10 mouse cellular contexts compared by ENCODE assay signal in the genomic region with DNA sequence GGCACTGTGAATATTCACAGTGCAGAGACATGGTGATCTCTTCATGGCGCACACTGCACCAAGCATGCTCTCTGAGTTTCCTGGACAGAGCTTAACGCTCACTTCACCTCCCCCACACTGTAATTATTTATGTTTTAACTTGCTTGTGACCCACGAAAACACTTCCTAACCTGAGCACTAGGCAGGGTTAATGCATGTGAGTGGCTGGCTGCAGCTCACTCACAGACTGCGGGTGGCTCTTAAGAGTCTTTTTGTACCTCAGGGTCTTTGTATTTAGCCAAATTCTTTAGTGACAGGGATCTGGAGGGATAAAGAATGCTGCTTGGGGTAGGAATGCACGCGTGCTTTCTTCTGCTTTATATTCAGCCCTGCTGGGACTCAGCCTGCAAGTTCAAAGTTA. TPM values are rescaled to one million over a fixed set of nuclear protein-coding genes. Genes with fewer than 3 reads are reported as not detected.
DNase-seq lines count a peak whose midpoint lies in the region; ATAC-seq and TF ChIP-seq lines count a peak whose summit lies in the region.
"Had no signal": no experiment of that assay in that cellular context is flagged by ENCODE, and none has a peak within 500 bp of the region (broad histone marks: within the 10 kb centered on the region; RNA-seq: fewer than 3 reads in every experiment).

No protein-coding gene starts in this region.

- 18% methylated on average over 6 of the region's 6 CpGs for WGBS in kidney, postnatal 0 days
- 13% methylated on average over 6 of the region's 6 CpGs for WGBS in embryonic facial prominence, embryonic 10.5 days
- 3% methylated on average over 6 of the region's 6 CpGs for WGBS in midbrain, embryonic 14.5 days

- H3K4me1 ChIP-seq in kidney, postnatal 0 days (replicated peaks; ENCODE audit: insufficient read depth, low read length): 0 out of 2 replicates have a peak, but pooled peaks cover 10% of the 10 kb centered on the region
- H3K4me1 ChIP-seq in embryonic facial prominence, embryonic 10.5 days: peaks cover 63% of the 10 kb centered on the region
- H3K4me1 ChIP-seq in midbrain, embryonic 14.5 days (ENCODE audit: control insufficient read depth, insufficient read depth, low read length): peaks cover 4% of the 10 kb centered on the region; the same call in 1 of the 2 replicates

- no peaks in the 10 kb centered on the region for H3K27me3 ChIP-seq in kidney, postnatal 0 days (ENCODE audit: insufficient read depth, low read length)
- no peaks in the 10 kb centered on the region for H3K27me3 ChIP-seq in embryonic facial prominence, embryonic 10.5 days (replicated peaks; ENCODE audit: low read depth, poor library complexity, severe bottlenecking)
- H3K27me3 ChIP-seq in midbrain, embryonic 14.5 days (ENCODE audit: control insufficient read depth, insufficient read depth, low read length): no peaks in the 10 kb centered on the region

- no peak overlapping the region for H3K27ac ChIP-seq in kidney, postnatal 0 days
- H3K27ac ChIP-seq in embryonic facial prominence, embryonic 10.5 days (replicated peaks): peak overlapping the region; percentile 69
- H3K27ac ChIP-seq in midbrain, embryonic 14.5 days (replicated peaks; ENCODE audit: low read depth, low read length): no peak overlapping the region
- H3K27ac ChIP-seq: macrophage had no signal

- peak; percentile 75 for DNase-seq in kidney, postnatal 0 days (ENCODE audit: low spot score)
- no peak for DNase-seq in kidney, postnatal 4 days
- peak; percentile 53 for DNase-seq in embryonic facial prominence, embryonic 10.5 days (ENCODE audit: low spot score)
- peak; percentile 45 for DNase-seq in forelimb bud, embryonic 11.5 days (ENCODE audit: low read depth, low spot score)
- peak; percentile 48 for DNase-seq in midbrain, embryonic 14.5 days
- DNase-seq in adrenal gland, adult 2 months: no peak
- no peak for DNase-seq in left cerebral cortex, postnatal 25 days (ENCODE audit: low spot score in 2 of 2)
- DNase-seq: kidney, postnatal 14 days had no signal

- H3K4me3 ChIP-seq in kidney, postnatal 0 days (replicated peaks; ENCODE audit: low read depth, low read length): no peak overlapping the region
- H3K4me3 ChIP-seq in embryonic facial prominence, embryonic 10.5 days: no peak overlapping the region
- no peak overlapping the region for H3K4me3 ChIP-seq in midbrain, embryonic 14.5 days (replicated peaks; ENCODE audit: low read depth, low read length)

- H3K9me3 ChIP-seq in kidney, postnatal 0 days (replicated peaks; ENCODE audit: low read length): no peaks in the 10 kb centered on the region
- no peaks in the 10 kb centered on the region for H3K9me3 ChIP-seq in embryonic facial prominence, embryonic 10.5 days
- no peaks in the 10 kb centered on the region for H3K9me3 ChIP-seq in midbrain, embryonic 14.5 days (ENCODE audit: control insufficient read depth, low read length)

- no peak for TF ChIP-seq CTCF in kidney, postnatal 0 days (IDR thresholded peaks at IDR 0.05; ENCODE audit: low read depth)

- no peak overlapping the region for H3K9ac ChIP-seq in kidney, postnatal 0 days (ENCODE audit: low read depth, low read length)
- no peak overlapping the region for H3K9ac ChIP-seq in midbrain, embryonic 14.5 days (replicated peaks; ENCODE audit: low read length)

- H3K36me3 ChIP-seq in kidney, postnatal 0 days (ENCODE audit: insufficient read depth, low read length): no peaks in the 10 kb centered on the region
- no peaks in the 10 kb centered on the region for H3K36me3 ChIP-seq in embryonic facial prominence, embryonic 10.5 days (replicated peaks)
- H3K36me3 ChIP-seq in midbrain, embryonic 14.5 days (ENCODE audit: control insufficient read depth, insufficient read depth, low read length): no peaks in the 10 kb centered on the region

- no peak for ATAC-seq in kidney, postnatal 0 days (replicated peaks; ENCODE audit: low FRiP score, low read depth)
- ATAC-seq in midbrain, embryonic 14.5 days (ENCODE audit: low FRiP score, low TSS enrichment): peak; percentile 37; the same call in 1 of the 2 replicates
- no peak for ATAC-seq in cerebellum, adult (ENCODE audit: insufficient number of reproducible peaks, low FRiP score, low TSS enrichment)

- intact Hi-C loops in left cerebral cortex, postnatal 25 days (cut with DNase I): no loop called here

- H3K4me2 ChIP-seq in kidney, postnatal 0 days (ENCODE audit: low read length): no peak overlapping the region
- H3K4me2 ChIP-seq in midbrain, embryonic 14.5 days (ENCODE audit: low read length): no peak overlapping the region

RNA-seq across cellular contexts. Expression of gene Thbs1, which starts 48.9 kb away (rescaled TPM):
- polyA plus RNA-seq in kidney, postnatal 0 days (2015; fragmentation: Nextera tagmentation; extraction: Ambion mirVana): 38.1 and 38.5 TPM in 2 replicates
- polyA plus RNA-seq in embryonic facial prominence, embryonic 10.5 days (2016; fragmentation: Nextera tagmentation; extraction: Ambion mirVana): 31.1 and 35.4 TPM in 2 replicates
- 2.8 and 4.0 TPM in 2 replicates for polyA plus RNA-seq in midbrain, embryonic 14.5 days (2014; fragmentation: Nextera tagmentation; extraction: Ambion mirVana)
- total RNA-seq in adrenal gland, adult 2 months (2021): 10 to 100 TPM; 19.3 to 19.9 TPM
- 1.8 and 3.2 TPM in 2 replicates for polyA plus RNA-seq in adrenal gland, adult 2 months (2012; rRNA removed)
- 1 to 10 TPM; 2.0 to 2.2 TPM for total RNA-seq in left cerebral cortex, postnatal 25 days (2021)

Comparison
In these comparisons a context has a peak if more than half of its experiments do, and no peak if none do; other contexts are left out.
1. DNase-seq: peak in kidney, postnatal 0 days (single experiment), embryonic facial prominence, embryonic 10.5 days (single experiment), forelimb bud, embryonic 11.5 days (single experiment) and midbrain, embryonic 14.5 days (single experiment); none in kidney, postnatal 4 days (0 of 2), adrenal gland, adult 2 months (single experiment) and left cerebral cortex, postnatal 25 days (0 of 2).